In the genomic region with DNA sequence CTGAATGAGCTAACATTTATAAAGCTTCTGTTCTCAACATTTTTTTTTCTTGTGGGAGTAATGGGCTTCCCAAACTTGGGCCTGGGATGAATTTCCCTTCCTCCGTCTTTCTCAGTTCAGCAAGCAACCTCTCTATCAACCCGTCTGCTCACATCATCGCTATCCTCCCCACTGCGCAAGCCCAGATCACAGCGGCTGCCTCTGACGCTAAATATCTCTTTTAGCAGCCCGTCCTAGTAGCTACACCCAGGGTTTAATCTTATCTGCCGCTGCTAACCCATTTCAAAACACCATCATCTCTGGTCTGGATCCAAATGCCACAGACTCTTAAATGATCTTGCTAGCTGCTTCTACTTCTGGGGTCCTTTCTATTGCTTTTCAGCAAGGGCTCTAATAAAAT, we compare ENCODE assay signal across 21 mouse cellular contexts. TPM values are rescaled to one million over a fixed set of nuclear protein-coding genes. Genes with fewer than 3 reads are reported as not detected.
"Had no signal": no experiment of that assay in that cellular context is flagged by ENCODE, and none has a peak within 500 bp of the region (broad histone marks: within the 10 kb centered on the region; RNA-seq: fewer than 3 reads in every experiment).

No protein-coding gene starts in this region.

- DNase-seq: kidney, adult 8-10 months; kidney, postnatal 36 days; layer of hippocampus, adult 9-11 months; layer of hippocampus, postnatal 36 days; lung, embryonic 14.5 days; lung, postnatal 14 days; retina, postnatal 1 day; right cerebral cortex, postnatal 4 days; thymus, postnatal 36 days had no signal

- ATAC-seq: midbrain, embryonic 16.5 days had no signal

- H3K9ac ChIP-seq: limb, embryonic 13.5 days; liver, embryonic 15.5 days; lung, embryonic 14.5 days; neural tube, embryonic 13.5 days; stomach, embryonic 15.5 days had no signal

- H3K36me3 ChIP-seq: limb, embryonic 13.5 days; liver, embryonic 15.5 days; neural tube, embryonic 13.5 days; stomach, embryonic 15.5 days had no signal

- H3K4me3 ChIP-seq: limb, embryonic 13.5 days; liver, embryonic 15.5 days; megakaryocyte, embryonic 14.5 days; neural tube, embryonic 13.5 days; stomach, embryonic 15.5 days had no signal

- H3K4me1 ChIP-seq: limb, embryonic 13.5 days; liver, embryonic 15.5 days; neural tube, embryonic 13.5 days; stomach, embryonic 15.5 days had no signal

- H3K27me3 ChIP-seq: limb, embryonic 13.5 days; liver, embryonic 15.5 days; megakaryocyte, embryonic 14.5 days; neural tube, embryonic 13.5 days; stomach, embryonic 15.5 days had no signal

- H3K4me2 ChIP-seq: limb, embryonic 13.5 days; liver, embryonic 11.5 days; liver, embryonic 15.5 days; lung, embryonic 14.5 days; midbrain, embryonic 11.5 days; neural tube, embryonic 13.5 days; stomach, embryonic 15.5 days had no signal

- H3K27ac ChIP-seq: limb, embryonic 13.5 days; liver, embryonic 15.5 days; macrophage; neural tube, embryonic 13.5 days had no signal

- H3K9me3 ChIP-seq: limb, embryonic 13.5 days; liver, embryonic 15.5 days; neural tube, embryonic 13.5 days; stomach, embryonic 15.5 days had no signal

RNA-seq across cellular contexts. Expression of gene Bst1, which starts 41.0 kb away (rescaled TPM):
- total RNA-seq: layer of hippocampus, postnatal 36 days; left cerebral cortex, adult 8-10 months; left cerebral cortex, postnatal 36 days had no signal
- polyA plus RNA-seq: midbrain, embryonic 11.5 days had no signal

RNA-seq across cellular contexts. Expression of gene Gm7879, which starts 53.3 kb away (rescaled TPM):
- polyA plus RNA-seq: liver, embryonic 11.5 days; macrophage; midbrain, embryonic 11.5 days; neural tube, embryonic 13.5 days; spleen, adult 2 months had no signal
